Mouse (Mus musculus): Measurements from ENCODE around the gene Slmap. TPM values are rescaled to one million over a fixed set of nuclear protein-coding genes. Genes with fewer than 3 reads are reported as not detected.
A peak's percentile ranks its signal among the peaks of the same experiment; 100 is the strongest.

Gene Slmap
- polyA plus RNA-seq, 1 experiment from 2014 or later, result 63.5 TPM

DNA sequence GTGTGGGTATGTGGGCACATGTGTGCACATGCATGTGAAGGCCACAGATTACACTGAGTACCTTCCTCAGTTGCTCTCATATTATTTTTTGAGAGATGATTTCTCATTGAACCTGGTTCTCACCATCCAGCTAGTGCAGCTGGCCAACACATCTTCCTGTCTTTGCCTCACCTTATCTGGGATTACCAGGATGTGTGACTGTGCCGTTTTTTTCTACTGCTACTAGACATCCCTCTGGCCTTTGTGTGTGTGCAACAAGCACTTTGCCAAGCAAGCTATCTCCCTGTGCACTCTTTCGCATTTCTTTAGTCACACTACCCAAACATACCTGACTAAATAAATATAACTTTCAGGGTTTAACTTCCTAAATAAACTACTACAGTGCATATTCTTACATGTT, 87.5 kb downstream of the Slmap start:
- H3K36me3 ChIP-seq (ENCODE audit: control insufficient read depth, insufficient read depth), result peaks cover 8% of the 10 kb centered on the region; the same call in 1 of the 2 replicates
- H3K27ac ChIP-seq (ENCODE audit: low read depth, low read length), result no peak overlapping the region
- ATAC-seq, result no peak
- no peaks in the 10 kb centered on the region for H3K9me3 ChIP-seq (ENCODE audit: control insufficient read depth)
- 73% methylated on average over 2 of the region's 2 CpGs for WGBS
- H3K4me3 ChIP-seq (ENCODE audit: low read depth, low read length), result no peak overlapping the region
- no peak for TF ChIP-seq CTCF (IDR thresholded peaks at IDR 0.05; ENCODE audit: low read depth)
- H3K4me1 ChIP-seq (replicated peaks; ENCODE audit: control insufficient read depth, insufficient read depth, low read length), result no peaks in the 10 kb centered on the region
- no peak overlapping the region; the same call in 1 of the 2 replicates for H3K9ac ChIP-seq (ENCODE audit: low read depth, low read length)
- no peak overlapping the region for H3K4me2 ChIP-seq (replicated peaks; ENCODE audit: low read depth)
- no peaks in the 10 kb centered on the region for H3K27me3 ChIP-seq (replicated peaks; ENCODE audit: control insufficient read depth, insufficient read depth, low read length)

DNA sequence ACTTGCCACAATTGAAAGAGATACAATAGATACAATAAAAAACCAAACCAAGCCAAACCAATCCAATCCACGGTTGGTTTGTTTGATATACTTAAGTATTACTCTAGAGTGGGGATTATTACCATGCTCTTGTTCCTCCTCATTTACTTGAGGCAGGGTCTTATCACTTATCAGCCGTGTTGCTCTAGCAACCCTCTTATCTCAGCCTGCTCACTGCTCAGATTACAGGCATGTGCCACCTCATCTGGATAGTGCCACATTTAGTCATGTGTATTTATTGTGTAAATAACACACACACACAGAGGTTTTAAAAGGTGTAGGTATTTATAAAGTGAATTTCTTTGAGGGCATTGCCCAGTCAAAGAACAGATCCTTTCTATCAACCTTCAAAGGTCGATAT, 88.2 kb downstream of the Slmap start:
- no peak overlapping the region for H3K27ac ChIP-seq (ENCODE audit: low read depth, low read length)
- no peak overlapping the region for H3K4me2 ChIP-seq (replicated peaks; ENCODE audit: low read depth)
- H3K36me3 ChIP-seq (ENCODE audit: control insufficient read depth, insufficient read depth), result peaks cover 8% of the 10 kb centered on the region; the same call in 1 of the 2 replicates
- no peaks in the 10 kb centered on the region for H3K27me3 ChIP-seq (replicated peaks; ENCODE audit: control insufficient read depth, insufficient read depth, low read length)
- no peak for TF ChIP-seq CTCF (IDR thresholded peaks at IDR 0.05; ENCODE audit: low read depth)
- ATAC-seq, result no peak
- H3K4me1 ChIP-seq (replicated peaks; ENCODE audit: control insufficient read depth, insufficient read depth, low read length), result no peaks in the 10 kb centered on the region
- H3K9me3 ChIP-seq (ENCODE audit: control insufficient read depth), result no peaks in the 10 kb centered on the region
- H3K4me3 ChIP-seq (ENCODE audit: low read depth, low read length), result no peak overlapping the region
- 62% methylated on average over 3 of the region's 3 CpGs for WGBS
- no peak overlapping the region for H3K9ac ChIP-seq (ENCODE audit: low read depth, low read length)

DNA sequence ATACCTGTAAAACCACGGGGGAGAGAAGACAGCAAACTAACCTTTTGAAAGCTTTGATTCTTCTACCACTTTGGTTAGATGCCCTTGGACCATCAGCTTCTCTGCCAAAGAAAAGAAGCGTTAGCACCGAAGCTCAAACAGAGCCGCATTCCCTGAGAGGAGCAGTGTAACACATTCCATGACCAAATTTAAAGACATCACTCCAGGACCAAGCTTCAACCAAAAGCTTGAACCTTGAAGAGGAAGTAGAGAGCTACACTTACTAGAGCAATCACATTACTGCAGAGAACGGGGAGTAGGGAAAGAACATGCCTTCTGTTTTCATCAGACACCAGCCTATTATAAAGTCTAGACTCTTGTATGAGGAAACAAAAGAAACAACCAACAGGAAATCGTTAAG, 92.2 kb downstream of the Slmap start:
- TF ChIP-seq CTCF (IDR thresholded peaks at IDR 0.05; ENCODE audit: low read depth), result no peak
- H3K27ac ChIP-seq (ENCODE audit: low read depth, low read length), result no peak overlapping the region
- H3K4me3 ChIP-seq (ENCODE audit: low read depth, low read length), result no peak overlapping the region
- no peak for ATAC-seq
- peaks cover 11% of the 10 kb centered on the region for H3K36me3 ChIP-seq (ENCODE audit: control insufficient read depth, insufficient read depth)
- H3K4me2 ChIP-seq (replicated peaks; ENCODE audit: low read depth), result no peak overlapping the region
- H3K9ac ChIP-seq (ENCODE audit: low read depth, low read length), result no peak overlapping the region
- no peaks in the 10 kb centered on the region for H3K27me3 ChIP-seq (replicated peaks; ENCODE audit: control insufficient read depth, insufficient read depth, low read length)
- no peaks in the 10 kb centered on the region for H3K4me1 ChIP-seq (replicated peaks; ENCODE audit: control insufficient read depth, insufficient read depth, low read length)
- H3K9me3 ChIP-seq (ENCODE audit: control insufficient read depth), result no peaks in the 10 kb centered on the region
- WGBS, result 62% methylated on average over 6 of the region's 6 CpGs

DNA sequence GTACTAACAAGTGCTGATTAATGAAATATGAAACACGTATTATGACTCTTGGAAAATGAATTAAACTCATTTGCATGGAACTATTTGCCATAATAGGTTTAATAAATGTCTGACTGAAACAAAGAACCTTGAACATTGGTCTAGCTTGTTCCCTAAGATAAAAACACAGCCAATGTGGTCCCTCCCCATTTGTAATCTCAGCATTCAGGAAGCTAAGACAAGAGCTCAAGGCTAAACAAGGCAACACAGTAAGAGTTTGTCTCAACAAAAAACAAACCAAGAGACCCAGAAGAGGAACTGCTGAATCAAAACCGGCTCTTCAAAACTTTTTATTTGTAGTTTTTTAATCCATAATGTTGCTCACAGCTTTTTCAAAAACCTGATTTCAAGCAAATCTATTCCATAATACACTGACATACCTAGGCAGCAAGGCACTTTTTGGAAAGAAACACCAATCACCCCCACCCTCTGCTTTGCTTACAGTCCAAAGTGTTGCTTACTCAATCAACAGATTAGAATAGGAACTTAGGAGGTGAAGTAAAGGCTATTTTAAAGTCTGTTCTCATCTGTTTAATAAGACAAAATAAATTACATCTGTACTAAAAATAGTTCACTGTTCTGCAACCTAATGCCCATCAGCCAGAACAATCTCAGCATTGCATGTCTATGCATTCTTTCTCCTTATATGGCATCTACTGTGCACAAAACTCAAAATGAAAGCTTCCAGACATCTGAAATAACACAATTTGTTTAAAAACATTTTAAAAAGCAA, 93.5 kb downstream of the Slmap start:
- ATAC-seq, result no peak
- H3K4me2 ChIP-seq (replicated peaks; ENCODE audit: low read depth), result peak overlapping the region; percentile 32

DNA sequence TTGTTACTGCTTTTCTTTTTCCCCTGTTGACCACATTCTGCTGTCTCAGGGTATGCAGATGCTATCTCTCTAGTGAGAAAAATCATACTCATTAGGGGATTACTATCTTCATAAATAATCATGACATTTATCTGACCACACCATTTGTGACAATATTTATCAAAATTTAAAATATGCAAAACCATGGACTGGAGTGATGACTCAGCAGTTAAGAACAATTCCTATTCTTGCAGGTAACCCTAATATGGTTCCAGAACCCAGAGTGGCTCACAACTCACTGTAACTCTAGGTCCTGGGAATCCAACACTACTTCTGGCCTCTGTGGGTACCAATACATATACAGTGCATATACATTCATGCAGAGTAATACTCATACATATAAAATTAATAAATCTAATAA, 94.7 kb downstream of the Slmap start:
- Histone ChIP-seq H3K4me3 (ENCODE audit: low read depth, low read length) (no peak overlapping the region), H3K27me3 (replicated peaks; ENCODE audit: control insufficient read depth, insufficient read depth, low read length) (no peaks in the 10 kb centered on the region), H3K4me2 (replicated peaks; ENCODE audit: low read depth) (no peak overlapping the region), H3K9me3 (ENCODE audit: control insufficient read depth) (no peaks in the 10 kb centered on the region), H3K27ac (ENCODE audit: low read depth, low read length) (no peak overlapping the region), H3K4me1 (replicated peaks; ENCODE audit: control insufficient read depth, insufficient read depth, low read length) (no peaks in the 10 kb centered on the region), H3K9ac (ENCODE audit: low read depth, low read length) (no peak overlapping the region), H3K36me3 (ENCODE audit: control insufficient read depth, insufficient read depth) (peaks cover 20% of the 10 kb centered on the region)
- no peak for ATAC-seq
- no peak for TF ChIP-seq CTCF (IDR thresholded peaks at IDR 0.05; ENCODE audit: low read depth)

More for the DNA sequence above, 93.5 kb downstream of the Slmap start:
- Histone ChIP-seq H3K9me3 (ENCODE audit: control insufficient read depth) (no peaks in the 10 kb centered on the region), H3K4me1 (replicated peaks; ENCODE audit: control insufficient read depth, insufficient read depth, low read length) (no peaks in the 10 kb centered on the region), H3K36me3 (ENCODE audit: control insufficient read depth, insufficient read depth) (peaks cover 10% of the 10 kb centered on the region), H3K27me3 (replicated peaks; ENCODE audit: control insufficient read depth, insufficient read depth, low read length) (no peaks in the 10 kb centered on the region), H3K9ac (ENCODE audit: low read depth, low read length) (no peak overlapping the region), H3K27ac (ENCODE audit: low read depth, low read length) (peak overlapping the region; percentile 57; the same call in 1 of the 2 replicates), H3K4me3 (ENCODE audit: low read depth, low read length) (peak overlapping the region; percentile 22)
- TF ChIP-seq CTCF (IDR thresholded peaks at IDR 0.05; ENCODE audit: low read depth), result no peak
- WGBS, result 52% methylated on average over 2 of the region's 2 CpGs

DNA sequence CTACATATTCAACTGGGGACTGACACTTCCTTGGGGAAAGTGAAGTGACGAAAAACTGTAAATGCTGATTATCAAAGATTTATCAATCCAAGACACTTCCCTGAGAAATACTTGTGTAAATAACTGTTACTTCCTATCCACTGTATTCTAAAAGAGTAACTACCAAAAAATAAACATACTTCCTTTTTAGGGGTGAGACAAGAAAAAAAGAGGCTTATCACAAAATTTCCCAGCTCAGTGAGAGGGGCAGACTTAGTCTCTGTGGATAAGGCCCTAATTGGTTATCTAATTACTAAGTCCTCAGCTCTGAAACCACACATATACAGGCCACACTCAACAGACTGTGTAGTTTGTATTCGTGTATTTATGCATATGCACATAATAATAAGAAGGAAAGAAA, 97.0 kb downstream of the Slmap start:
- no peak for ATAC-seq

More for the DNA sequence above, 97.0 kb downstream of the Slmap start:
- H3K27me3 ChIP-seq (replicated peaks; ENCODE audit: control insufficient read depth, insufficient read depth, low read length), result no peaks in the 10 kb centered on the region
- H3K27ac ChIP-seq (ENCODE audit: low read depth, low read length), result no peak overlapping the region
- no peaks in the 10 kb centered on the region for H3K4me1 ChIP-seq (replicated peaks; ENCODE audit: control insufficient read depth, insufficient read depth, low read length)
- no peaks in the 10 kb centered on the region for H3K9me3 ChIP-seq (ENCODE audit: control insufficient read depth)
- peaks cover 38% of the 10 kb centered on the region for H3K36me3 ChIP-seq (ENCODE audit: control insufficient read depth, insufficient read depth)
- WGBS, result 83% methylated on average over 2 of the region's 2 CpGs
- H3K4me2 ChIP-seq (replicated peaks; ENCODE audit: low read depth), result no peak overlapping the region
- H3K4me3 ChIP-seq (ENCODE audit: low read depth, low read length), result no peak overlapping the region
- no peak for TF ChIP-seq CTCF (IDR thresholded peaks at IDR 0.05; ENCODE audit: low read depth)
- no peak overlapping the region for H3K9ac ChIP-seq (ENCODE audit: low read depth, low read length)

All from intestine, postnatal 0 days (tissue).